Mouse (Mus musculus) inflammation-experienced regulatory T-cells, adult 6 months (primary cell): Measurements from ENCODE around the gene Car10. TPM values are rescaled to one million over a fixed set of nuclear protein-coding genes. Genes with fewer than 3 reads are reported as not detected.
"Not testable (repeated sequence)": the region's sequence is repeated elsewhere in the genome, so short reads cannot be mapped to it uniquely, and the experiment has no call there.

Experiments
- ATAC-seq: one replicate; pipeline ENCODE4 v1.8.0; 2017
- polyA plus RNA-seq, 3 experiments: library from polyadenylated mRNA; unstranded; fragments of 100-300 nt; shearing (Covaris generic); gene quantifications; one replicate each; pipeline ENCODE4 v1.2.1; 2017

Car10 gene
- polyA plus RNA-seq, 3 experiments from 2014 or later = 0.16 to 0.17 TPM; not detected in 1

GRCm38 (mm10) chr11:93401167-93401566, 303.3 kb downstream of the Car10 start:
- not testable (repeated sequence) for ATAC-seq

GRCm38 (mm10) chr11:93407981-93408380, 310.2 kb downstream of the Car10 start:
- no peak for ATAC-seq

GRCm38 (mm10) chr11:93431482-93431881, 333.7 kb downstream of the Car10 start:
- ATAC-seq = no peak

- no peak for ATAC-seq
These were observed 337.4 kb downstream of the Car10 start for GRCm38 (mm10) chr11:93434997-93435915.

- ATAC-seq = no peak
These were observed 339.1 kb downstream of the Car10 start for GRCm38 (mm10) chr11:93436892-93437291.

- no peak for ATAC-seq
These were observed 342.6 kb downstream of the Car10 start for GRCm38 (mm10) chr11:93440466-93440865.

- ATAC-seq = no peak
These were observed 345.9 kb downstream of the Car10 start for GRCm38 (mm10) chr11:93443777-93444176.

- ATAC-seq = no peak
These were observed 346.9 kb downstream of the Car10 start for GRCm38 (mm10) chr11:93444741-93445140.

GRCm38 (mm10) chr11:93447566-93447965, 349.7 kb downstream of the Car10 start:
- ATAC-seq = no peak

- ATAC-seq = no peak
These were observed 350.7 kb downstream of the Car10 start for GRCm38 (mm10) chr11:93448290-93449256.

- ATAC-seq = no peak
These were observed 352.7 kb downstream of the Car10 start for GRCm38 (mm10) chr11:93450535-93450934.

GRCm38 (mm10) chr11:93466221-93466620, 368.4 kb downstream of the Car10 start:
- no peak for ATAC-seq

GRCm38 (mm10) chr11:93467711-93468110, 369.9 kb downstream of the Car10 start:
- ATAC-seq = no peak

- no peak for ATAC-seq
These were observed 372.9 kb downstream of the Car10 start for GRCm38 (mm10) chr11:93470771-93471170.

GRCm38 (mm10) chr11:93471573-93472179, 373.8 kb downstream of the Car10 start:
- no peak for ATAC-seq

- ATAC-seq = no peak
These were observed 386.8 kb downstream of the Car10 start for GRCm38 (mm10) chr11:93484661-93485060.

GRCm38 (mm10) chr11:93487021-93487420, 389.2 kb downstream of the Car10 start:
- no peak for ATAC-seq

GRCm38 (mm10) chr11:93487913-93488604, 390.2 kb downstream of the Car10 start:
- ATAC-seq = no peak

- no peak for ATAC-seq
These were observed 392.5 kb downstream of the Car10 start for GRCm38 (mm10) chr11:93490211-93490820.

- ATAC-seq = no peak
These were observed 400.1 kb downstream of the Car10 start for GRCm38 (mm10) chr11:93497896-93498295.

- ATAC-seq = no peak
These were observed 402.6 kb downstream of the Car10 start for GRCm38 (mm10) chr11:93500442-93500841.

- no peak for ATAC-seq
These were observed 403.8 kb downstream of the Car10 start for GRCm38 (mm10) chr11:93501671-93502070.
